Mouse (Mus musculus): ENCODE data around the gene Cnot6l.

GRCm38 (mm10) chr5:96161578-96162398, 2.2 kb downstream of the Cnot6l start:
- TF ChIP-seq ZC3H11A (IDR thresholded peaks at IDR 0.05; ENCODE audit: borderline replicate concordance, low read depth, low read length) (no peak), MAFK (IDR thresholded peaks at IDR 0.05; ENCODE audit: insufficient read depth, low read depth, low read length) (no peak), CHD2 (IDR thresholded peaks at IDR 0.05; ENCODE audit: low read depth, low read length) (no peak), HCFC1 (IDR thresholded peaks at IDR 0.05; ENCODE audit: borderline replicate concordance, insufficient read depth, low read length) (no peak), ZNF384 (IDR thresholded peaks at IDR 0.05; ENCODE audit: low read depth, low read length) (no peak)

Measured in ES-E14 (cell line).